Mouse (Mus musculus) layer of hippocampus, adult 11-12 months (tissue): ENCODE measurements around the gene Aknad1.

ENCODE experiments used
- DNase-seq: peaks from one replicate; pipeline ENCODE4 v3.0.0; 2022; ENCODE audit warnings: low spot score

The Aknad1 gene

DNA sequence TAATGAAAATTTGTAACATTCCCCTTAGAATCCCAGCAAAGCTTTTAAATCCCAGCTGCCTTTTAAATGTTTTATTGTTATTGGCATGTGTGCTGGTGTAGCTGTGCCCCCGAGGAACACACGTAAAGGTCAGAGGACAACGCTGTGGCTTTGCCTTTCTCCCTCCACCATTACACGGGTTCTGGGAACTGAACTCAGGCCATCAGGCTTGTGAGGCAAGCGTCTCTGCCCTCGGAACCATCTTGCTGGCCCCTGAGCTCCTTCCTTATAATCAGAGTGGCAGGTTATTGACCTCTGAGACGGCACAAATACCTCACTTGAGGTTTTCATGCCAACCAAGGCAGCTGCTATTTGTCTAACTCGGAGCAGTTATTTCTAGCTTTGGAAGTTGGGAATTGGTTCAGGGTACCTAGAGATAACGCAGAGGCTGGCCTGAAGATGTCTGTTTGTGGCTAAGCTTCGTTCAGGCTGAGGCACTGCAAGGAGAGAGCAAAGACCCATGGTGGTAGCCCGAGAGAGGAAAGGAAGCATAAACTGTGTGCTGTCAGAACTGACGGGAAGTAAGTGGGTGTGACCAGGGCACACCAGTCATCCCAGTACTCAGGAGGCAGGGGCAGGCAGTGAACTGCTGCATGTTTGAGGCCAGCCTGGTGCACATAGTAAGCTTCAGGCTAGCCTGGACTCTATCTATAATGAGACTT is 48.4 kb downstream of the Aknad1 start:
- no peak for DNase-seq

GRCm38 (mm10) chr3:108788455-108788794 is 49.0 kb downstream of the Aknad1 start:
- DNase-seq, result no peak

DNA sequence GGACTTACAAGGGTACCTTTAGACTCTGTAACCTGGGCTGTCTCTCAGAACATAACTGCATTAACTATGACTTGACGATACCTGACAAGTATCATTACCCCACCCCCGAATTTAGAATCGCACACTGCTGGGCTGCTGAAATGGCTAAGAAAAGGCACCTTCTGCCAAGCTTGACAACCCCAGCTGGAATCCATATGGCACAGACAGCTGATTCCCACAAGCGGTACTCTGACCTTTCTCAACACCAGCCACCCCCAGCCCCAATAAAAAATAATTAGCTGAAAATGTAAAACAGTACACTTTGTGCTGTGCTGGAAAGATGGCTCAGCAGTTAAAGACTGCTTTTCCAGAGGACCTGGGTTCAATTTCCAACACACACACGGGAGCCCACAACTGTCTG is 49.8 kb downstream of the Aknad1 start:
- no peak for DNase-seq

DNA sequence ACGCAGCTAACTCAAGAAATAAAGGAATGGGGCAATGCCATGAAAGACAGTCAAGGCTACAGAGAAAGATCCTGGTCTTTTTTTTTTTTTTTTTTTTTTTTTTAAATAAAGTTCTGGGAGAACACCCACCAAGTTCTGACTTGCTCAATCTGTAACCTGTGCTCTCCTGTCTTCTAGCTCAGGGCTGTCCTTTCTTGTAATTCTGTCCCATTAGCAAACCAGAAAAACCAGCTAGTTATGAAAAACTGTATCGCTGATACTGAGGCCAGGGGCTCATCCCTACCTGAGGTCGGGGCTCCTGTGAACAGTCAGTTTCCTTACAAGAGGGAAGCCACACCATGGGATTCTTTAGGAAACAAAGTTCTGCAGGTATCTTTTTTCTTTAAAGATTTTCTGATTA is 51.0 kb downstream of the Aknad1 start:
- DNase-seq, result no peak

DNA sequence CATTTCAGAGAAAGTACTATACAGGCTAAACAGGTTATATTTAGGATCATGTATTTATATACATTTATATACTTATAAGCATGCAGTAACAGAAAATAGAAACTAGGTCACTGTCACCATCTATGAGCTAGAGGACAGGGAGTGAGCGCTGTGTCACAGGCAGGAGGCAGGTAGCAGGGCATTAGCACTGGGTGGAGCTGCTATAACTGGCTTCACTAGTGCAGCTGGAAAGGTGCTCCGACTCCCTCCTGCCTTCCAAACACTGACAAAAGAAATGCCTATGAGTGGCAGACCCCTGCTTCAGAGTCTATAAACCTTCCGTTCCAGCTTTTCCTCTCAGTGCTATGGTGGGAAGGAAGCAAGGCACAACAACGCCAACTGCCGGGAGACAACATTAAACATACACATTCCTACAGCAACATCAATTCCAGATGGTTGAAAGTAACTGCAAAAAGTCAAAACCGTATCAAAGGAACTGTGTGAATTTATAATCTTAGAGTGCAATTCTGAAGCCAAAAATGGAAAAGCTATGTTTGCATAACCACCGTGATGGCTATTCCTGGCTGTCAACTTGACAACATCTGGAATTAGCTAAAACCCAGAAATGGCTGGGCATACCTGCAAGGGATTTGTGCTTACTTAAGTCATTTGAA is 51.7 kb downstream of the Aknad1 start:
- no peak for DNase-seq

- no peak for DNase-seq
Measured at GRCm38 (mm10) chr3:108792420-108792819, 53.0 kb downstream of the Aknad1 start.

DNA sequence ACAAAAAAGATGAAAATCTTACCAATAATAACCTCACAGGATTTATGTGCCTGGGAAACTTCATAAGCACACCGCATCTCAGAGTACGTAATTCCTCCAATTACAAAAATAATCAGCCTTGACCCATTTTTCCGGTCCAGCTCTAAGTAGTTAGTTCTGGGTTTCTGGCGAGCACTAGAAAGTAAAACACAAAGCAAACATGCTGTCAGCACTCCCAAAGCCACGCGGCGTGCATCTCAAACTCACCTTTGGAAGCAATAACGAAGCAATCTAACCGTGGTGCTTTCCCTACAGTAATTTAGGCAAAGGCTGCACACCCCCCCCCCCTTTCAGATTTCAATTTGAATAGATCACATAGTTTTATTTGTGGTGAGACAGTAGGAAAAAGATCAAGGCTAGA is 55.3 kb downstream of the Aknad1 start:
- no peak for DNase-seq

GRCm38 (mm10) chr3:108795554-108796299 is 56.3 kb downstream of the Aknad1 start:
- DNase-seq, result no peak

GRCm38 (mm10) chr3:108796386-108796785 is 56.9 kb downstream of the Aknad1 start:
- no peak for DNase-seq

GRCm38 (mm10) chr3:108797723-108798122 is 58.3 kb downstream of the Aknad1 start:
- DNase-seq, result no peak

- DNase-seq, result no peak
Measured at GRCm38 (mm10) chr3:108798375-108798774, 58.9 kb downstream of the Aknad1 start.

- DNase-seq, result peak; percentile 22
Measured at GRCm38 (mm10) chr3:108805622-108806021, 66.2 kb downstream of the Aknad1 start.

- DNase-seq, result no peak
Measured at GRCm38 (mm10) chr3:108810747-108811263, 71.3 kb downstream of the Aknad1 start.

DNA sequence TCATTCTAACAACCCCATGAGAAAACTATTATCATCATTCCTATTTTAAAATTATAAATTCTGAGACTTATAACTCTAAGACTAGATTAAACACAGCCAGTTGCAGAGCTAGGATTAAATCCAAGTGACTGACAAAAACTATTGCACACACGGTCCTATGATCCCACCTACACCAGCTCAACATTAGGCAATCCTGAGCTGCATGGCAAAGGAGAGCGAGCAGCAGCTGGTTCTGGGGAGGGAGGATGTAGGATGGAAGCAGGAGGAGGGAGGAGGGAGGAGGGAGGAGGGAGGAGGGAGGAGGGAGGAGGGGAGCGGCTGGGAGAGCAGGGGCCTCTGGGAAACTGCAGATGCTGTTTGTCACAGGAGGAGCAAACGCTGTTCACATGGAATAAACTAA is 76.2 kb downstream of the Aknad1 start:
- no peak for DNase-seq

- no peak for DNase-seq
Measured at GRCm38 (mm10) chr3:108830493-108830892, 91.0 kb downstream of the Aknad1 start.

DNA sequence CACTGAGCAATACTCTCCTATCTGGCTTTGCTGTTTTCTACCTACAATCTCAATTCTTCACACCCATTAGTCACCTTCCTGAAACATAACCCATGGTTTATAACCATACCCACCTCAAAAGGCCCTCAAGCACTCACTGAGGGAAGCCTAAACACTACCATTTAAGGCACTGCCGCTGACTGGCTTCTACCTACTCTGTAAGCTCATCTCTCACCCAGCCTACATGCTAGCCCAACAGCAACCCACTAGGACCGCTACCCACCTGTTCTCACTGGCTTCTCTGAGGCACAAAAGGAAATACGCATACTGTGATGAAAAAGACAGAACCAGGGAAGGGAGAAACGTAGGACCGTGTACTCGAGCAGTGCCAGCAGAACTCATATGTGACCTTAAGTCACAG is 92.3 kb downstream of the Aknad1 start:
- DNase-seq, result no peak
